Mouse (Mus musculus) fat pad, adult 2 months (tissue): ENCODE measurements around the gene Snrnp40.
A peak's percentile ranks its signal among the peaks of the same experiment; 100 is the strongest.

Source experiments
- DNase-seq: peaks from one replicate; pipeline ENCODE4 v3.0.0-alpha.2; 2011; ENCODE audit warnings: low read depth, low spot score; ENCODE audit errors: extremely low read depth

Snrnp40 gene

GRCm38 (mm10) chr4:130359486-130360237 is at the start of gene Snrnp40, which contains the start of gene Zcchc17:
Snrnp40 (plus strand) TSS chr4:130360132.
Zcchc17 (minus strand) TSS chr4:130359943.
- DNase-seq, result peak; percentile 94

- DNase-seq, result no peak
Measured at GRCm38 (mm10) chr4:130312526-130312925, 47.4 kb upstream of the Snrnp40 start.

- DNase-seq, result no peak
Measured at GRCm38 (mm10) chr4:130313552-130313951, 46.4 kb upstream of the Snrnp40 start.

- DNase-seq, result no peak
Measured at GRCm38 (mm10) chr4:130315771-130316527, 44.0 kb upstream of the Snrnp40 start.

- no peak for DNase-seq
Measured at GRCm38 (mm10) chr4:130316691-130317090, 43.2 kb upstream of the Snrnp40 start.

GRCm38 (mm10) chr4:130318122-130318521 is 41.8 kb upstream of the Snrnp40 start:
- no peak for DNase-seq

- no peak for DNase-seq
Measured at GRCm38 (mm10) chr4:130319564-130319963, 40.4 kb upstream of the Snrnp40 start.

GRCm38 (mm10) chr4:130321640-130322039 is 38.3 kb upstream of the Snrnp40 start:
- DNase-seq, result no peak

- no peak for DNase-seq
Measured at GRCm38 (mm10) chr4:130322567-130322966, 37.4 kb upstream of the Snrnp40 start.

GRCm38 (mm10) chr4:130323165-130323564 is 36.8 kb upstream of the Snrnp40 start:
- DNase-seq, result no peak

- DNase-seq, result no peak
Measured at GRCm38 (mm10) chr4:130323607-130324006, 36.3 kb upstream of the Snrnp40 start.

GRCm38 (mm10) chr4:130325446-130325845 is 34.5 kb upstream of the Snrnp40 start:
- DNase-seq, result no peak

GRCm38 (mm10) chr4:130327366-130327765 is 32.6 kb upstream of the Snrnp40 start:
- no peak for DNase-seq

GRCm38 (mm10) chr4:130335867-130336266 is 24.1 kb upstream of the Snrnp40 start:
- DNase-seq, result no peak

- no peak for DNase-seq
Measured at GRCm38 (mm10) chr4:130341691-130342090, 18.2 kb upstream of the Snrnp40 start.

- no peak for DNase-seq
Measured at GRCm38 (mm10) chr4:130349666-130350065, 10.3 kb upstream of the Snrnp40 start.

GRCm38 (mm10) chr4:130350690-130351422 is 9.1 kb upstream of the Snrnp40 start:
- DNase-seq, result no peak

GRCm38 (mm10) chr4:130352588-130352987 is 7.3 kb upstream of the Snrnp40 start:
- DNase-seq, result no peak

- DNase-seq, result no peak
Measured at GRCm38 (mm10) chr4:130357946-130358345, 2.0 kb upstream of the Snrnp40 start.

- no peak for DNase-seq
Measured at GRCm38 (mm10) chr4:130360238-130360590, 282 bp downstream of the Snrnp40 start.

GRCm38 (mm10) chr4:130376675-130377074 is 16.7 kb downstream of the Snrnp40 start:
- no peak for DNase-seq

- no peak for DNase-seq
Measured at GRCm38 (mm10) chr4:130377500-130377899, 17.6 kb downstream of the Snrnp40 start.
